Mouse (Mus musculus): ENCODE results near the gene Clec2h. TPM values are rescaled to one million over a fixed set of nuclear protein-coding genes. Genes with fewer than 3 reads are reported as not detected.

Gene Clec2h
- polyA plus RNA-seq, 1 experiment from 2014 or later: 1.4 TPM

DNA sequence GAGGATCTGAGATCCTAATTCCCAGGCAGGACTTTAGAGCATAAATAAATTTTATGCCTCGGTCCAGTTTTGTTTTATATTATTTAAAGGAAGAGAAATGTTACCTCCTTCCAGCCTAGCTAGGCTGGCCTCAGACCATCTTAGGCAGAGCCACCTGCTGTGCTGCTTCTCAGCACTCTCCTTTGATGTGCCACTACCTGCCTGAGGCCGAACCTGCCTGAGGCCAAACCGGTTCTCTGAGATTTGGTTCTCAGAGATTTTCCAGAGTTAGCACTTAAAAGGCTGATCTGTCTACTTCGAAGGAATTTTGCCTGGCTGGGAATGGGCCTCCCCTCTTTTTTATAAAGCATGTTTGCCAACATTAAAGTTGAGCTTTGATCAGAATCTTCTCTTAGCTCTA lies 7.8 kb downstream of the Clec2h start:
- no peak overlapping the region for H3K4me2 ChIP-seq (ENCODE audit: low read depth, low read length)
- H3K4me1 ChIP-seq (ENCODE audit: control insufficient read depth, insufficient read depth, low read length): no peaks in the 10 kb centered on the region
- peaks cover 3% of the 10 kb centered on the region; the same call in 1 of the 2 replicates for H3K9me3 ChIP-seq (replicated peaks; ENCODE audit: control insufficient read depth, low read length)
- 45% methylated on average over 4 of the region's 4 CpGs for WGBS
- no peak for ATAC-seq (replicated peaks; ENCODE audit: extremely low read depth, insufficient read depth, low FRiP score)
- H3K36me3 ChIP-seq (ENCODE audit: control insufficient read depth, insufficient read depth): no peaks in the 10 kb centered on the region
- no peak overlapping the region for H3K9ac ChIP-seq (ENCODE audit: low read length)
- no peaks in the 10 kb centered on the region for H3K27me3 ChIP-seq (ENCODE audit: control insufficient read depth, insufficient read depth, low read length)
- no peak overlapping the region for H3K27ac ChIP-seq (ENCODE audit: low read length)
- no peak overlapping the region for H3K4me3 ChIP-seq (ENCODE audit: low read length)

DNA sequence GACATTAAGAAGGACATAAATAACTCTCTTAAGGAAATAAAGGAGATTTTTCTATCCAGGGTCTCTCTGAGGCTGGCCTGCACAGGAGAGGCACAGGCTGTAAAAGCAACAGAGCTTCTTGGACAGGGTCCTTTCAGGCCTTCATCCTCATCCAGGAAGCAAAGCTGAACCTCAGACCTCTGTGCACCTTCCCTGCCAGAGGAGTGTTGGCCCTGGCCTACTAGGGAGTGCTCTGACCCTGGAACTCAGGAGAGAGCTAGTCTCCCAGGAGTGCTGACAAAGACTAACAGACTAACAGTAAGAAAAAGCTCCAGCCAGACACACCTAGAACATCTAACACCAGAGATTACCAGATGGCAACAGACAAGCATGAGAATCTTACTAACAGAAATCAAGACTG lies 17.4 kb downstream of the Clec2h start:
- Histone ChIP-seq H3K36me3 (ENCODE audit: control insufficient read depth, insufficient read depth) (no peaks in the 10 kb centered on the region), H3K27ac (ENCODE audit: low read length) (no peak overlapping the region)
- ATAC-seq (replicated peaks; ENCODE audit: extremely low read depth, insufficient read depth, low FRiP score): no peak

DNA sequence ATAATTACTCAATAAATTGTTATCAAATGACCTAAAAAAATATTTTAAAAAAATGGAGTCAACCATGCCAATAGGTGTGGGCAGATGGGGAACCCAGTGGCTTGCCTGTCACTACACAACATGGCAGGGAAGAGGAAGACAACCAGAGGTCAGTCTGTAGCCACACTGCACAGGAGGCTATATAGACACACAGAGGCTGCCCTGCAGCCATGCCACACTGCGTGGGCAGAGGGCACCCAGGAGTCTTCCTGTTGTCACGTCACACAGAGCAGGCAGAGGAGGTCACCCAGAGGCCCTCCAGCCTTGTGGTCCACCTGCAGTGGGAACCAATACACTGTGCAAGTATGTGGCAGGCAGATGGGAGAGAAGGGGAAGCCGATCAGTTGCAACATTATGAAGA lies 39.5 kb downstream of the Clec2h start:
- no peaks in the 10 kb centered on the region for H3K36me3 ChIP-seq (ENCODE audit: control insufficient read depth, insufficient read depth)
- WGBS: 69% methylated on average over 3 of the region's 3 CpGs
- no peaks in the 10 kb centered on the region for H3K9me3 ChIP-seq (replicated peaks; ENCODE audit: control insufficient read depth, low read length)
- no peaks in the 10 kb centered on the region for H3K4me1 ChIP-seq (ENCODE audit: control insufficient read depth, insufficient read depth, low read length)
- ATAC-seq (replicated peaks; ENCODE audit: extremely low read depth, insufficient read depth, low FRiP score): no peak
- no peak overlapping the region for H3K27ac ChIP-seq (ENCODE audit: low read length)
- H3K9ac ChIP-seq (ENCODE audit: low read length): no peak overlapping the region
- H3K27me3 ChIP-seq (ENCODE audit: control insufficient read depth, insufficient read depth, low read length): no peaks in the 10 kb centered on the region
- H3K4me2 ChIP-seq (ENCODE audit: low read depth, low read length): no peak overlapping the region
- no peak overlapping the region for H3K4me3 ChIP-seq (ENCODE audit: low read length)

More for the DNA sequence above, 17.4 kb downstream of the Clec2h start:
- Histone ChIP-seq H3K9ac (ENCODE audit: low read length) (no peak overlapping the region), H3K27me3 (ENCODE audit: control insufficient read depth, insufficient read depth, low read length) (no peaks in the 10 kb centered on the region), H3K4me1 (ENCODE audit: control insufficient read depth, insufficient read depth, low read length) (no peaks in the 10 kb centered on the region), H3K9me3 (replicated peaks; ENCODE audit: control insufficient read depth, low read length) (no peaks in the 10 kb centered on the region), H3K4me2 (ENCODE audit: low read depth, low read length) (no peak overlapping the region), H3K4me3 (ENCODE audit: low read length) (no peak overlapping the region)

DNA sequence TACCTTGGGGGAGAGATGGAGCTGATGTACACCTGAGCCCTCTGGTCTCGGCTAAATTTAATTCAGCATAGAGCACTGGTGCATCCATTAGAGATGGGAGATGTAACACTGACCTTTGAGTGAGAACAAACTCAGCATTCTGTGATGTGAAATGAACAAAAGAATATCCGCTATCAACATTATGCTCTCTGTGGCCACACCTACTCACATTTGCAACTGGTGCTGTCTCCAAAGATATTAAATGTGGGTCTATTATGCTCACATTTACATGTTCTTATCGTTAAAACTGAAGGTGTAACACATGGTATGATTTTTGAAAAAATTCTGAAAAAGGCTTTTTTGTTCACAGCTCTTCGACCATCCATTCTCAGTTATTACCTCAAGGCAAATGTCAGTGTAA lies 60.8 kb downstream of the Clec2h start, which contains the start of gene Klrb1:
Gene Klrb1, minus strand, starts transcription at position 101 of the 400 bp plus-strand sequence.
- Histone ChIP-seq H3K9ac (ENCODE audit: low read length) (no peak within 1 kb of the TSS), H3K27ac (ENCODE audit: low read length) (no peak within 1 kb of the TSS), H3K4me3 (ENCODE audit: low read length) (no peak within 1 kb of the TSS), H3K36me3 (ENCODE audit: control insufficient read depth, insufficient read depth) (no peaks in the 10 kb centered on the region), H3K27me3 (ENCODE audit: control insufficient read depth, insufficient read depth, low read length) (no peaks in the 10 kb centered on the region), H3K4me2 (ENCODE audit: low read depth, low read length) (no peak within 1 kb of the TSS), H3K4me1 (ENCODE audit: control insufficient read depth, insufficient read depth, low read length) (no peaks in the 10 kb centered on the region), H3K9me3 (replicated peaks; ENCODE audit: control insufficient read depth, low read length) (no peaks in the 10 kb centered on the region)
- WGBS: 75% methylated on average over 4 of the region's 4 CpGs
- no peak for ATAC-seq (replicated peaks; ENCODE audit: extremely low read depth, insufficient read depth, low FRiP score)

Other genes with a start within 250 kb of the Clec2h start
- 28.4 and 35.6 TPM in 2 replicates for gene Itfg2, start 237.5 kb upstream of the Clec2h start, polyA plus RNA-seq (2015; fragmentation: Nextera tagmentation; extraction: Ambion mirVana)
- 281 and 301 TPM in 2 replicates for gene Fkbp4, start 223.7 kb upstream of the Clec2h start, polyA plus RNA-seq (2015; fragmentation: Nextera tagmentation; extraction: Ambion mirVana)
- gene Pzp, start 135.7 kb upstream of the Clec2h start, polyA plus RNA-seq (2015; fragmentation: Nextera tagmentation; extraction: Ambion mirVana): 0.63 and 1.2 TPM in 2 replicates
- 1.8 and 2.0 TPM in 2 replicates for gene A2ml1, start 80.8 kb upstream of the Clec2h start, polyA plus RNA-seq (2015; fragmentation: Nextera tagmentation; extraction: Ambion mirVana)
- gene Klrb1a, start 38.9 kb upstream of the Clec2h start, polyA plus RNA-seq (2015; fragmentation: Nextera tagmentation; extraction: Ambion mirVana): 0.17 TPM in 1 of 2 replicates, not detected in the other
- gene Klrb1, start 60.7 kb downstream of the Clec2h start, polyA plus RNA-seq (2015; fragmentation: Nextera tagmentation; extraction: Ambion mirVana): not detected in 2 replicates
- 0.16 and 0.39 TPM in 2 replicates for gene Klrb1c, start 126.8 kb downstream of the Clec2h start, polyA plus RNA-seq (2015; fragmentation: Nextera tagmentation; extraction: Ambion mirVana)
- 0.26 TPM in 1 of 2 replicates, not detected in the other for gene Gm44511, start 163.9 kb downstream of the Clec2h start, polyA plus RNA-seq (2015; fragmentation: Nextera tagmentation; extraction: Ambion mirVana)
- gene Klrb1b, start 163.9 kb downstream of the Clec2h start, polyA plus RNA-seq (2015; fragmentation: Nextera tagmentation; extraction: Ambion mirVana): 0.17 and 0.49 TPM in 2 replicates
- 0.29 and 1.2 TPM in 2 replicates for gene Clec2i, start 225.2 kb downstream of the Clec2h start, polyA plus RNA-seq (2015; fragmentation: Nextera tagmentation; extraction: Ambion mirVana)
- 1.7 and 5.3 TPM in 2 replicates for gene BC035044, start 228.7 kb downstream of the Clec2h start, polyA plus RNA-seq (2015; fragmentation: Nextera tagmentation; extraction: Ambion mirVana)

Data from heart, embryonic 16.5 days (tissue).